Mouse (Mus musculus): ENCODE results near the gene Olfr876.
"Not testable (repeated sequence)": the region's sequence is repeated elsewhere in the genome, so short reads cannot be mapped to it uniquely, and the experiment has no call there.

Olfr876 gene

DNA sequence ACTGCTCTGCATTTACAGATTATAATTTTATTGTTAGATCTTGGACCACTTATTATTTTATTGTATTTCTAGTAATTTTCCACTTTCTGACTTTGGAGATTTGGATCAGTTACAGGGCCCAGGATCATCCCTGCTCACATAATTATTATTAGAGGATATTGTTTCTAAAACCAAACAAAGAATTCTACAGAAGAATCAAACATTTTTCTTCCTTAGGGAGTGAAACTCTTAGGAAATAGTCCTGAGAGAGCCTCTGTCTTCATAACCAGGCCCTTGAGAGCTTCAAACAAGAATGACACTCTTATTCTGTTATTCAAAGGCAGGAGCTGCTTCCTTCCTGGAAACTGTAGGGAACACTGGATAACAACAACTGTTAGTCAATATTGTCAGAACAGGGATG lies at the start of gene Olfr876:
Gene Olfr876, plus strand, starts transcription at position 301 of the 400 bp plus-strand sequence.
- DNase-seq, result no peak

DNA sequence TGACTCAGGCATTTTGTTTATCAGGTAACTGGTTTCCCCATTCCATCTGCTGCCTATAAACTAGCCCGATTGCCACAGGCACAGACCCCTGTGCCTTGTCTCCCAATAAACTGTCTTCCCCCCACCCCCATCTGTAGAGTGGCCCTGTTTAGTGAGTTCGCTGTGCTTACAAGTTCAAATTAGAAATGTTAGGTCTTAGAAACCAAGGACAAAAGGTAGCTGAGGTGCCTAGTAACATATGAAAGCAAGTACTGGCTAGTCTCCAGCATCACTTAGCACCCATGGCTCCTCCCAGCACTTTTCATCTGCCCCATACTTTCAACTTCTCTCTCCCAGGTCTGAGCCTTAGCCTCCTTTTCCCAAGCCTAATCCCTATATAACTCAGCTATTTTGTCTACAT lies 41.1 kb upstream of the Olfr876 start:
- DNase-seq, result no peak

DNA sequence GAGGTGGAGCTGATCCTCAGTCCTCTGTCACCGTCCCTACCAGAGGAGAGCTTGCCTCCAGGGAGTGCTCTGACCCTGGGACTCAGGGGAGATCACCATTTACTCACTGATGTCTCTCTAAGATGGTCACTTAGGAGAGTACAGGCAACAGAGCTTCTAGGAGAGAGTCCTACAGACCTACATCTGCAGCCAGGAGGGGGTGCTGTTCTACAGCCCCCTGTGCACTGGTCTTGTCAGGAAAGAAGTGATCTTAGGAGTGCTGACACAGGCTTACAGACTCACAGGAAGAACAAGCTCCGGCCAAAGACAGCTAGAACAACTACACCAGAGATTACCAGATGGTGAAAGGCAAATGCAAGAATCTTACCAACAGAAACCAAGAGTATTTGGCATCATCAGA lies 40.3 kb upstream of the Olfr876 start:
- no peak for DNase-seq

DNA sequence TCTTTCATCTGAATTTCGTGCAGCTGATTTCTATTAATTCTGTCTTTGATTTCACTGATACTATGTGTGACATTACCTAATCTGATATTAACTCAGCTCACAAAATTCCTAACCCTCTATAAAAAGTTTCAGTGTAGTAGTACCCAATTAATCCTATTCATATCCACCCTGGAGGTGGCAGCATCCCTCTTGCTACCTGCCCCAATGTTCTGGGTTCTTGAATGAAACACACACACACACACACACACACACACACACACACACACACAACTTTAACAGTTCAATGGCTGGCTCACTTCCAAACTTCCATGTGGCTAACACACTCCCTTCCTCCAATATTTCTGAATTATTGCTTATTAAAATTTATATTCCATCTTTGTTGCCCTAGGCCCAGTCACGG lies 32.2 kb upstream of the Olfr876 start:
- DNase-seq, result no peak

DNA sequence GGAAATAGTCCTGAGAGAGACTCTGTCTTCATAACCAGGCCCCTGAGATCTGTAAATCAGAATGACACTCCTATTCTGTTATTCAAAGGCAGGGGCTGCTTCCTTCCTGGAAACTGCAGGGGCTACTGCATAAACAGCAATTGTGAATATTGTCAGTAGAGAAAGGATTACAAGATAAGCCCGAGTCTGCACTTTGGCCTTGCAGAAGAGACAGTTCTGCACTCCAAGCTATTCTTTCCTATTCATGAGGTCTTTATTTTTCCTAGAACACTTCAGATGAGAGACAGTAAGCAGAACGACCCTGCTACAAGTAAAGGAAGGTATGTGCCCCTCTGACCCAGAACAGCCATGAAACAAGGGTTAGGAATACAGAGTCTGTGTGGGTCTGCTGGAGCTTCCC lies 31.1 kb upstream of the Olfr876 start, which contains the start of gene Olfr875:
Gene Olfr875, plus strand, starts transcription at position 99 of the 400 bp plus-strand sequence.
- DNase-seq, result no peak

DNA sequence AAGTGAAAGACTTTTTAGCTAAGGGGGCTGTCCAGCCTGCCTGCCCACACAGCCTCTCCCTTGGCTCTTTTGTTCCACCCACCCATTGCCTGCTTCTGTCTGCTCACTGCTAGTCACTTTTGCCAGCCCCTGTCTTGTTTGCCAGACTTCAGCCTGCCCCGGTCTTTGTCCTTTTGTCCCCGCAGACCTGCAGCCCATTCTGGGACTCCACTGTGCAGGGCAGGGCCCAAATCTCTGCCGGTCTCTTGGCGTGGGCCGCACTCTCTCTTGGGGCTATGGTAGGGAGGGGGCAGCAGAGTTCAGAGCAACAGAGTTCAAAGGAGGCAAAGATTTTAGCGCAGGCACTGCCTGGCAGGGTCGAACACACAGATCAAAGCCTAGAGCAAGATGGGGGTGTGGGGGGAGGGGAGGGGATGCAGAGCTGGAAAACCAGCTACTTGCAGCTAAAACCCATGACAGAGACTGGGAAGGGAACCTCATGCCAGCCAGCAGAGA lies 20.0 kb upstream of the Olfr876 start:
- no peak for DNase-seq

DNA sequence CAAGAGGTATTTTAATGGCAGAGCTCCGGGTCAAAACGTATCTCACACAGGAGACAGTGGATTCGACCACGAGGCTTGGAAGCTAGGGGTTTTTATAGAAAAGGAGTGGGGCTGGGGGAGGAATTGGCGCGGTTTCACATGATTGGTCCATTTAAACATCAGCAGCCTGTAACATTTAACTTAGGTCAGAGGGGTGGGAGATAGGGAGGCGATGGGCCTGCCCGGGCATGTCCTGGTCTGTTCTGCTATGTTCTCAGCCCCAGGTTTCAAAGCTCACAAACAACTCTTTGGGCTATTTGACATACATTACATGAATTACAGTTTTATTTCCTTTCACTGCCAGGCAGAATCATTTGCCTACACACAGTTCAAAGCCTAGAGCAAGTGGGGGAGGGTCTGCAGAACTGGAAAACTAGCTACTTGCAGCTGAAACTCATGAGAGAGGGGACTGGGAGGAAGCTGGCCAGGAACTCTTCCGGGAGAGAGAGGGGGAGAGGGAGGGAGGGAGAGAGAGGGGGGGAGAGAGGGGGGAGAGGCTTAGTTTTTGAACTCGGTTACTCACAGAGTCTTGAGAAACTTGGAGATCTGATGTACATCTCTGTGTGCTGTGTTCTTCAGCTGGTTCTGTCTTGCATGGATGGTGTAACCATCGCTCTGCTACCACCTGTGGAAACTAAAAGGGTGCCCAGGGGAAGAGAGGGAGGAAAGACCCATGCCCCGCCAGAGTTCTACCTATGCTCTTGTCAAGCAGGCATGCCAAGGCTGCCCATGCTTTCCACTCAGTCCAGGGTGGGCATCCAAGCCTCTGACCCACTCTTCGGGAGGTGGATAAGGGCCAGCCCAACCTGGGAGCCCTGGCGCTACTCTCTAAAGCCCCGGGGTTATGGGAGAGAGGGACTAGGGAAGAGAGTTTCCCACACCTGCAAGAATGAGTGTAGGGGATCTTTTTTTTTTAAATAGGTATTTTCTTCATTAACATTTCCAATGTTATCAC lies 19.1 kb upstream of the Olfr876 start:
- not testable (repeated sequence) for DNase-seq

DNA sequence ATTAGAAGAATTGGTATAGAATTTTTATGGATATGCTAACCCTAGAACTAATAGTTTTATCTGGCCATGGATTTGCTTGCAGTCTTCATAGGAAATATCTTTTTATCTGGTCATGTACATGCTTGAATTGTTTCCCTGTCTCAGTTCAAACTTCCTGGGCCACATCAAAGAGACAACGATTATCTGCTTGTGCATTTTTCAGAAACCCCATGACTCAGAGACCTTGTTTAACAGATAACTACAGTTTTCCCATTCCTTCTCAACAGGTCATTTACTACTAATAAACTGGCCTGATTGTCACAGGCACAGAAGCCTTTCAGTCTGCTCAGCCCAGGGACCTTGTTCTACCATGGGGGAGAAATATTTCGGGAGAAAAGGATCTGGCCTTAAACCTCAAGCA lies 16.4 kb upstream of the Olfr876 start:
- DNase-seq, result no peak

DNA sequence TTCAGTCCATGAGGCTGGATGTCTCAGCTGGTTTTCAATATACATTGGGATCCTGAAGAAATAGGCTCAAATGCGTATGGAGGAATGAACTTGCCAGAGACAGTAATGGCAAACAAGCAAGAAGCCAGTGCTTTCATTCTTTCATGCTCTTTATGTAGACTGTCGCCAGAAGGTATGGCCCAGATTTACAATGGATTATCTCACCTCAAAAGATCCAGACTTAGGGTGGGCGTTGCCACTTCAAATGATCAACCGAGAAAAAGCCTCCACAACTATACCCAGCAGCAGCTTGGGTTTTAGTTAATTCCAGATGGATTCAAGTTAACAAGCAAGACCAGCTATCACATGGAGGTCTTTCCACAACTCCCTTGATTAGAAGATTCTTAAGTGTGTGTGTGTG lies 776 bp upstream of the Olfr876 start:
- no peak for DNase-seq

DNA sequence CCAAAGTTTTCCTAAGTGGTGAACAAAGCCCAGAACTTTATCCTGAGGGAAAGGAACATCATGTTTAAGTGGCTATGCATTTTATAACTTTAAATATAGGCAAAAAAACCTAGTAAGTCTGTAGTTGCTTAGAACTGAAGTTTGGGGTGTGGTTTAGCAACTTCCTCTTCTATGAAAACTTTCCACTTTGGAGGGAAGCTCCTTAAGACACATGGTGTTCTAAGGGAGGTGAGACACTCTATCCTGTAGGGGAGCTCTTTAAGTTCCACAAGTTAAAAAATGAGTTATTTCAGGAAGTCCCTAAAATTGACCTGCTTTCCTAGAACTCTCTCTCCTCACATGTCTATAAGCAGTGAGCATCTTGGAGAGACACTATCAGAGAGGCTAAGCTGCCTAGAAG lies 4.4 kb downstream of the Olfr876 start:
- no peak for DNase-seq

DNA sequence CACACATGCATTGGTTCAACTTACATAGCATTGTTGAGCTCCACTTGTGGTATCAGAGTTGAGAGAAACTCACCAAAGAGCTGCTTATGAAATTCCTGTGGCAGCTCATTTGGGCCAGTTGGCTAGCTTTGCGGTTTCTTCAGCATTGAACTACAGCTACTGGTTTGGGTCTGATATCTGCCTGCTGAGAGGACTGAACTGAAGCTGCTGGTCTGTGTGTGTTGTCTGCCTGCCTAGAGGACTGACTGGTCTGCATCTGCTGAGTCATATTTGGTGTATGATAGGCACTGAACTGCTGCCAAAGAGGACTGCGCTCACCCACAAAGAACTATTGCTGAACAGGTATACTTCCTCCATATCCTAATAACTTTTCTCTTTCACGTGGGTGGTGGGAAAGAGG lies 5.6 kb downstream of the Olfr876 start:
- DNase-seq, result no peak

DNA sequence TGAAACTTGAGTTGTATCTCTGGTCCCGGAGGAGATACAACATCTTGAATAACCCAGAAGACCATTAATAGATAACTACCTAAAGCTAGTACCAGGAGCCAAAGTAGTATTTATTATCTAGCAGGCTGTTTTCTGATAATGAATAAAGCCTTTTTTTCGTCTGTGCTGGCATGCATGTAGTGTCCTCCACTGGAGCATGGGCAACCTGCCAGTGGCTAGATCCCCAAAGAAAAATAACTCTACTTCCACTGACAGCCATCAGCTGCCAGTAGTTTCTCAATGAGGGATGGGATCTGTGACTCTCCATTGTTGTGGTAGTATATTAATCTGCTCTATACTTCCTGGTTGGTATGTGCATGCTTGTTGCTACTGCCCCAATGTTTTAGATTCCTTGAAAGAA lies 6.1 kb downstream of the Olfr876 start:
- DNase-seq, result no peak

DNA sequence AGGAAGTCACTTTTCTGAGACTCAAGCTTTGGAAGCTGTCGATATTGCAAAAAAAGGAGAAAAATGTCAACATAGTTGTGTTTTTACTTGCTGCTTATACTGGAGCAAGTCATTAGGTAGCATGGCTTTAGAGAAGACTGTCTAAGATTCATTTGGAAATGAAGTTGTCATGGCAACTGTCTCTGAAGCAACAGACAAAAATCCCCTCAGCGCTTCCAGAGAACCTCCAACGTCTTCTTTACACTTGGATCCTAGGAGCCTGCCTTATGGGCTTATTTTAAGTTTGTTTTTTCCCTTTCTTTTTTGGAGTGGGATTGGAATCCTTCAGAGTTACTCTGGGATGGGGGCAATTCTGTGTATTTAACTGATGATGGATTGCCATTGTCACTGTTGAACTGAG lies 11.9 kb downstream of the Olfr876 start:
- no peak for DNase-seq

DNA sequence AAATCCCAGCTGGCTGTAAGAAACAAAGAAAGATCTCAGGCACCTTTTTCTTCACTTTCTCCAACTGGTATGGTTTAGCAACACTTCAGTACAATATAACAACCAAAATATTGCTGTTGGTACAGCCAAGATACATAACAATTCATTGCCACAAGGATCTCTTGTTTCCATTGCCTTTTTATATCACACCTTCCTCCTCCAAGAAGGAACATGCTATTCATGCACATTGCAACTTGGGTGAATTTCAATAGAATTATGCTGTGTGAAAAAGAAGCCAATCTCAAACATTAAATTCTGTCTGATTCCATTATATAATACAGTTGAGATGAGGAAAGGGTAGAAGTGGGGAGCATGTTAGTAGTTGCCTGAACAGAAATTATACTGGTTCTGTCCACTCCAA lies 27.1 kb downstream of the Olfr876 start:
- DNase-seq, result no peak

DNA sequence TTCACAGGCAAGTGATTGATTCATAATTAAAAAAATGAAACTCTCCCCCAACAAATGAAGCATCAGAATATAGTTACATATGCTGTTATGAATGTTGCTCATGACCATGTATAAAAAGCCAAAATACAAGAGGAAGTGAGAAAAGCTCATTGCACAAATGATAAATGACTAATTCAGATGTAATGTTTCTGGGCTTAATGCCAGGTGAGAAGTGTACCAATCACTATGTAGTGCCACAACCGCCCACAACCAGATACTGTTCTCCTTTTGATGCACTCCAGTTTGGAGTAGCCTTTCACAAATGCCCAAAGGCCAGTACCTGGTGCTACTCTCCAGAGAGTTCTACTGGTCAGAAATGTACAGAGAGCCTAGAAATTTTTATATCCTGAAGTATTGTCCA lies 30.5 kb downstream of the Olfr876 start:
- no peak for DNase-seq

DNA sequence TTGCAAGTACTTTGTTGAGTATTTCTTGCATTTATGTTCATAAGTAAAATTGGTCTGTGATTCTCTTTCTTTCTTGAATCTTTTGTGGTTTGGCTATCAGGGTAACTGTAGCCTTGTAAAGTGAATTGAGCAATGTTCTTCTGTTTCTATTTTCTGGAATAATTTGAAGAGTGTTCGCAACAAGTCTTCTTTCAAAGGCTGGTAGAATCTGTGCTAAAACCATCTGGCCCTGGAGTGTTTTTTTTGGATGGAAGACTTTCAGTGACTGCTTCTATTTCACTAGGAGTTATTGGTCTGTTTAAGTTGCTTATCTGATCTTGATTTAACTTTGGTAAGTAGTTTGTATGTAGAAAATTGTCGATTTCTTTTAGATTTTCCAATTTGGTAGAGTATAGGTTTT lies 46.4 kb downstream of the Olfr876 start:
- no peak for DNase-seq

DNA sequence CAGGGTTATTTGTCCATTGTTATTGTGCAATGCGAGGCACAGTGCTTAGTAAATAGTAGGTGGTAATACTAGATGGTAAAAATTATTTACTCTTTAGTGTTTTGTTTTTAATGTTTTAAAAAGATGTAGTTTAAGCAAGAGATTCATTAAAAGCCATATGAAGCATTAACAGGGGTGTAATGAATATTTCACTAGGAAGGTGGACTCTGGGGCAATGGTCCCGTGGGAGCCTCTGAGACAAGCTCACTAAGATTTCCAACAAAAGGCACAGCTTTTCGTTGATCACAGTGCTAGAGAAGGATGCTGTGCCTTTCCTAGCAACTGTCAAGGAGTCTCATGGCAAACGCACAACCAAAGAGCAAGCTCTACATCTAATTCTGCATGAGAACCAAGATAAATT lies 51.1 kb downstream of the Olfr876 start, which contains the start of gene Olfr877:
Gene Olfr877, plus strand, starts transcription at position 301 of the 400 bp plus-strand sequence.
- no peak for DNase-seq
